Mouse (Mus musculus): ENCODE data around the gene Nucb1.

- TF ChIP-seq POLR2A (IDR thresholded peaks at IDR 0.05; ENCODE audit: low read depth, low read length) (no peak), CTCF (IDR thresholded peaks at IDR 0.05; ENCODE audit: borderline replicate concordance, insufficient read depth, low read length) (no peak)
These were observed 44.5 kb upstream of the Nucb1 start, which contains the start of gene Hsd17b14 for GRCm38 (mm10) chr7:45554744-45555143.
